Mouse (Mus musculus): Measurements from ENCODE around the gene Hist1h3f. TPM values are rescaled to one million over a fixed set of nuclear protein-coding genes. Genes with fewer than 3 reads are reported as not detected.

The Hist1h3f gene
- 0.99 TPM for polyA plus RNA-seq (2017; shearing (Covaris generic))

GRCm38 (mm10) chr13:23543965-23544786 lies at the start of gene Hist1h3f:
TSS of gene Hist1h3f (plus strand) at chr13:23544052.

DNA sequence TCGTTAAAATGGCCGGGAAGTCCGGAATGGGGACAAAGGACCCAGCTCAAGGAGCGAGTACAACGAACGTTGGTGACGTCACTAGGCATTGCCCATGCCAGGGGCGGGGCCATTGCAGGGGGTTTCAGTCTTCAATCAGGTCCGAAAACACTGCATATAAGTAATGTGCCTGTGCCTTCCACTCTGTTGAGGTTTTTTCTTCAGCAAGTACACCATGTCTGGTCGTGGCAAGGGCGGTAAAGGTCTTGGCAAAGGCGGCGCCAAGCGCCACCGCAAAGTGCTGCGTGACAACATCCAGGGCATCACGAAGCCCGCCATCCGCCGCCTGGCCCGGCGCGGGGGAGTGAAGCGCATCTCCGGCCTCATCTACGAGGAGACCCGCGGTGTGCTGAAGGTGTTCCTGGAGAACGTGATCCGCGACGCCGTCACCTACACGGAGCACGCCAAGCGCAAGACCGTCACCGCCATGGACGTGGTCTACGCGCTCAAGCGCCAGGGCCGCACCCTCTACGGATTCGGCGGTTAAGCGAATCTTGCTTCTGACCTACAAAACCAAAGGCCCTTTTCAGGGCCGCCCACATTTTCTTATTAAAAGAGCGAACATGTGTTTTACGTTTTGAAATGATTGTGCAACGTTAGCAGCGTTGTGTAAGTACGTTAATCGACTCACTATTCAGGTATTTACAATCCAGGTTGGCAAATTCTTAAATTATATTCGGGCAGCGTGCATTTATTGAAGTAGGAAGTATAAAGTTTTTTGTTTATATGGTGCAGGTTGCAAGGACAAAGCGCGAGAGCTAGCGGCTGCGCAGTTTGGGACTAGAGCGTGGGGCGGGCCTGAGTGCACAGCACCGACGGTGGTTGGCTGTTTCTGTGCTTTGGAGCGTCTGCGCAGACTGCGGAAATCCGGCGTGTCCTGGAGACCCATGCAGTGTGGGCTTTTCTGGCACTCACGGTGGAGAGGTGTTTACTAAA lies 12.7 kb upstream of the Hist1h3f start, which contains the start of gene Hist1h4h:
Gene Hist1h4h, plus strand, starts transcription at position 150 of the 975 bp plus-strand sequence.

GRCm38 (mm10) chr13:23533560-23534367 lies 10.1 kb upstream of the Hist1h3f start, which contains the start of gene Hist1h2af:
TSS of gene Hist1h2af (plus strand) at chr13:23533906.

DNA sequence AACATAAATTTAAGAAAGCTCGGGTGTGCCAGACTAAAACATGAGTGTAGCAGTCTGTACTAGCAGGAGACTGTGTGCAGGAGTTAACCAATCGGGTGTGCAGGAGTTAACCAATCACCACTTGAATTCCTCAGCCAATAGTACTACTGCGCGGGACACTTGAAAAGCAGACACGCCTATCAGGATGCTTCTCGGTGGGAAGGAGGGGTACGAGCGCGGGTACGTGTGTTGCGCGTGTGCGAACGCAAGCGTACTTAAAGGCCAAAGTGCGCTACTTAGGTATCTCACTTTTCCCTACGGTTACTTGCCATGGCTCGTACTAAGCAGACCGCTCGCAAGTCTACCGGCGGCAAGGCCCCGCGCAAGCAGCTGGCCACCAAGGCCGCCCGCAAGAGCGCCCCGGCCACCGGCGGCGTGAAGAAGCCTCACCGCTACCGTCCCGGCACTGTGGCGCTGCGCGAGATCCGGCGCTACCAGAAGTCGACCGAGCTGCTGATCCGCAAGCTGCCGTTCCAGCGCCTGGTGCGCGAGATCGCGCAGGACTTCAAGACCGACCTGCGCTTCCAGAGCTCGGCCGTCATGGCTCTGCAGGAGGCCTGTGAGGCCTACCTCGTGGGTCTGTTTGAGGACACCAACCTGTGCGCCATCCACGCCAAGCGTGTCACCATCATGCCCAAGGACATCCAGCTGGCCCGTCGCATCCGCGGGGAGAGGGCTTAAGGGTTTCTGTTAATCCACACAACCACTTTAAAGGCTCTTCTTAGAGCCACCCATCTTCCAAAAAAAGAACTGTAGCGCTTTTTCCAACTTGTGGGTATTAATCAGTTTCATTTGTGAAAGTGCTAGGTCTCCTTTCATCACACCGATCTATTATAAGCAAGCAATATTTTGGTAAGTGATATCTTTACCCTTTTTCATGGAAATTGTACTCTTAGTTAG lies 8.4 kb upstream of the Hist1h3f start, which contains the start of gene Hist1h3g:
Gene Hist1h3g, plus strand, starts transcription at position 286 of the 939 bp plus-strand sequence.

GRCm38 (mm10) chr13:23542999-23543607 lies 749 bp upstream of the Hist1h3f start, which contains the start of gene Hist1h2bh:
TSS of gene Hist1h2bh (minus strand) at chr13:23543392.

GRCm38 (mm10) chr13:23551146-23551834 lies 7.4 kb downstream of the Hist1h3f start, which contains the start of gene Hist1h4f:
TSS of gene Hist1h4f (minus strand) at chr13:23551648.

DNA sequence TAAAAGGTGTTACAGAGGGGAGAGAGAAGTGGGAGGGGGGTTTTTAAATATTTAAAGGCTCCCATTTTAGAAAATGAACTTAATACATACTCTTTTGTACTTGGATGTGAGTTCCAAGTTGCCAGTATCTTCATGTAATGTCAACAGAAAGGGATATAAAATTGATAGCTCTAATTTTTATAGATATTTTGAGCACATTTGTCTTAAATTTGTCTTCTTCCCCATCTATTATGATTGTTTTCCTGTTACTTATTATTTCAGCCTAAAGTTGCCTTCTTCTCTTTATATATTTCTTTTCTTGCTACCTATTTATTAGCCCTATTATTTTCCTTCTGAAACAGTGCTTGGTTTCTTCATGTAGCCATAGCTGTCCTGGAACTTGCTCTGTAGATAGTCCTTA lies 9.1 kb downstream of the Hist1h3f start, which contains the start of gene Hist1h1d:
Gene Hist1h1d, plus strand, starts transcription at position 301 of the 400 bp plus-strand sequence.

DNA sequence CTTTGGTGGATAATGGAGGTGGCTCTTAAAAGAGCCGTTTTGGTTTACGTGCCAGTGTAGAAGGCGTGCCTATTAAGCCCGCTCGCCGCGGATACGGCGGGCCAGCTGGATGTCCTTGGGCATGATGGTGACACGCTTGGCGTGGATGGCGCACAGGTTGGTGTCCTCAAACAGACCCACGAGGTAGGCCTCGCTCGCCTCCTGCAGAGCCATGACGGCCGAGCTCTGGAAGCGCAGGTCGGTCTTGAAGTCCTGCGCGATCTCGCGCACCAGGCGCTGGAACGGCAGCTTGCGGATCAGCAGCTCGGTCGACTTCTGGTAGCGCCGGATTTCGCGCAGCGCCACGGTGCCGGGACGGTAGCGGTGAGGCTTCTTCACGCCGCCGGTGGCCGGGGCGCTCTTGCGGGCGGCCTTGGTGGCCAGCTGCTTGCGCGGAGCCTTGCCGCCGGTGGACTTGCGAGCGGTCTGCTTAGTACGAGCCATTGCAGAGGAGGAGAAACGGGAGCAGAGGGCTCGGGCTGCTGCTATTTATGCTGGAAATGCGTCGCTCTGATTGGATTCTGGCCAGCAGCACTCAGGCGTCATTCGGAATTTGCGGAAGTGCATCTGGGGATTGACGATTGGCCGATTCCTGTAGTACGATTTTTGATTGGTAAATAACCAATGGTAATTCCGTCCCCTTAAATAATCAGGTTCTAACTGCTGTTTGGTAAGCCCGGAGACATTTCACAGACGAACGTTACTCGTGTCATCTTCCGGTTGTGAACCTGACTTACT lies 18.2 kb downstream of the Hist1h3f start, which contains the start of gene Hist1h3e:
Gene Hist1h3e, minus strand, starts transcription at position 487 of the 777 bp plus-strand sequence.

GRCm38 (mm10) chr13:23571022-23571503 lies 27.2 kb downstream of the Hist1h3f start, which contains the start of the genes Hist1h2ae and Hist1h2bg:
TSS of gene Hist1h2ae (minus strand) at chr13:23571220.
TSS of gene Hist1h2bg (plus strand) at chr13:23571396.

DNA sequence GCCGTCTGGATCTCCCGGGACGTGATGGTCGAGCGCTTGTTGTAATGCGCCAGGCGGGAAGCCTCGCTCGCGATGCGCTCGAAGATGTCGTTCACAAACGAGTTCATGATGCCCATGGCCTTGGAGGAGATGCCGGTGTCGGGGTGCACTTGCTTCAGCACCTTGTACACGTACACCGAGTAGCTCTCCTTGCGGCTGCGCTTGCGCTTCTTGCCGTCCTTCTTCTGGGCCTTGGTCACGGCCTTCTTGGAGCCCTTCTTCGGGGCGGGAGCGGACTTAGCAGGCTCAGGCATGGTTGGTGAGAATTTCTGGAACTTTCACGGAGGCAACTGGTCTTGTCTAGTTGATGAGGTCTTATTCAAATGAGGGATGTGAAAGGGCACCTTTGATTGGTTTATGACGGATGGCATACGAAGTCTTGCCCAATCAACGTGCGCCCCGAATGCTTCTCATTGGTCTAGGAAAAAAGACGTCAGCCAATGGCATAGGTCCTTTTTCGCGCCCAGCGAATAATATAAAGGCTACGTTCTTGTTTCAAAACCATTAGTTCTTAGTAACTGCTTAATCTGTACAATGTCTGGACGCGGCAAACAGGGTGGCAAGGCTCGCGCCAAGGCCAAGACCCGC lies 30.2 kb downstream of the Hist1h3f start, which contains the start of the genes Hist1h2bf and Hist1h2ad:
Gene Hist1h2bf, minus strand, starts transcription at position 299 of the 627 bp plus-strand sequence.
Gene Hist1h2ad, plus strand, starts transcription at position 484 of the 627 bp plus-strand sequence.

DNA sequence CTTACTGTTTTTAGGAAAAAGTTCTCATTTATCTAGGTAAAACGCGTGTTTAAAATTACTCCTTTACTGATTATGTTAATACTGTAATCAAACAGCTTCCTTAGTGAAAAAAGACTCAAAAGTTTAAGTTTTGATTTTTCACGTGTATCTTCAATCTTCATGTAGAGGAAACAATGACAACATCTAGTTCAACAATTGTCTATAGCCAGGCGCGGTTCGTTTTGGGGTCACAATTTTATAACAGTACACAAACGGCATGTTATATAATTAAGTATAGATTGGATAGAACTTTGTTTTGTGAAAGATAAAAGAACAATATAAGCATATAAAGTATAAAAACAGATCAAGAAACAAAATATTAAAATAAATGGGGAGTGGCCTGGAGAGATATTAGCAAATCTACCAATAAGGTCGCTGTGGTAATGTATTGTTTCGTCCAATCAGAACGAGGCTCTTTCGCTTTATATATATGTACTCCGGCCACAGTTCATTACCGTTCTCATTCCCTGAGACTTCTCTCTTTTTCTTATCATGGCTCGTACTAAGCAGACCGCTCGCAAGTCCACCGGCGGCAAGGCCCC lies 31.5 kb downstream of the Hist1h3f start, which contains the start of gene Hist1h3d:
Gene Hist1h3d, plus strand, starts transcription at position 493 of the 581 bp plus-strand sequence.

GRCm38 (mm10) chr13:23581408-23582218 lies 37.8 kb downstream of the Hist1h3f start, which contains the start of gene Hist1h4d:
TSS of gene Hist1h4d (plus strand) at chr13:23581598.

